Mouse (Mus musculus): Measurements from ENCODE around the gene Pmpcb. TPM values are rescaled to one million over a fixed set of nuclear protein-coding genes. Genes with fewer than 3 reads are reported as not detected.

Pmpcb gene
- polyA plus RNA-seq, 1 experiment from 2014 or later: 88.4 TPM

DNA sequence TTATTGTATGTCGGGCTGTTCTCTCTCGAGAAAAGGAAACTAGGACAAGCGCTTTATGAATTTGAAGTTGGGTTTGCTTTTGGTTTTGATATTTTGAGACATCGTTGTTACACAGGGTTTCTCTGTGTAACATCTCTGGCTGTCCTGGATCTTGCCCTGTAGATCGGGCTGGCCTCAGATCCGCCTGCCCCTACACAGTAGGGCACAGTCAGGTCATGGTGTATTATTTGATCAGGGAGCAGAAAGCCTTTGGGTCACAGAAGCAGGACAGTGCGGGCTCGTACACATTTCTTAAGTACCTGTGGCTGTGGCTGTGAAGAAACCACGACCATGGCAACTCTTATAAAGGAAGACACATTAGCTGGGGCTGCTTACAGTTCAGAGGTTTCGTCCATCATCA, 679 bp downstream of the Pmpcb start:
- WGBS: 32% methylated on average over 10 of the region's 10 CpGs
- no peak overlapping the region for H3K27ac ChIP-seq (replicated peaks; ENCODE audit: low read depth, low read length)
- H3K9me3 ChIP-seq (ENCODE audit: control insufficient read depth, low read length): no peaks in the 10 kb centered on the region
- no peak for ATAC-seq (ENCODE audit: low FRiP score, low TSS enrichment)
- peak overlapping the region; percentile 97 for H3K4me3 ChIP-seq (replicated peaks; ENCODE audit: low read depth, low read length)
- H3K27me3 ChIP-seq (ENCODE audit: control insufficient read depth, insufficient read depth, low read length): no peaks in the 10 kb centered on the region
- peaks cover 16% of the 10 kb centered on the region for H3K4me1 ChIP-seq (ENCODE audit: control insufficient read depth, insufficient read depth, low read length)
- DNase-seq: no peak
- H3K4me2 ChIP-seq (ENCODE audit: low read length): peak overlapping the region; percentile 79
- H3K9ac ChIP-seq (replicated peaks; ENCODE audit: low read length): peak overlapping the region; percentile 90
- peaks cover 37% of the 10 kb centered on the region for H3K36me3 ChIP-seq (ENCODE audit: control insufficient read depth, insufficient read depth, low read length)

DNA sequence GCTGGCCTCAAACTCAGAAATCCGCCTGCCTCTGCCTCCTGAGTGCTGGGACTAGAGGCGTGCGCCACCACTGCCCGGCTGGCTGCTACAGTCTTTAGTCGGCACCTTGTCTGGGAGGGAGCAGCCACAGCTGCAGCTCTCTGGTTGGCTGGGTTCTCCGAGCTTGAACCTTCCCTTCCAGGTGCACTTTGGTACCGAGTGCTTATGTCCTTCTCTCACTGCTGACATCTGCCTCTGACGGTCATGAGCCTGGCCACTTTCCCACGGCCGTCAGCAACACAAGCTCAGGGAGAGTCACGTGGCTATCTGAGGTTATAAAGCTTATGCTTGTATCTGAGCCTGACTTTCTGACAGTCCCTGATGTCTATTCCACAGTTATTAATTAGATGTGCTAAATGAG, 2.2 kb downstream of the Pmpcb start:
- Histone ChIP-seq H3K4me2 (ENCODE audit: low read length) (no peak overlapping the region), H3K36me3 (ENCODE audit: control insufficient read depth, insufficient read depth, low read length) (peaks cover 52% of the 10 kb centered on the region), H3K27me3 (ENCODE audit: control insufficient read depth, insufficient read depth, low read length) (no peaks in the 10 kb centered on the region), H3K9me3 (ENCODE audit: control insufficient read depth, low read length) (no peaks in the 10 kb centered on the region), H3K27ac (replicated peaks; ENCODE audit: low read depth, low read length) (no peak overlapping the region), H3K4me1 (ENCODE audit: control insufficient read depth, insufficient read depth, low read length) (peaks cover 9% of the 10 kb centered on the region), H3K4me3 (replicated peaks; ENCODE audit: low read depth, low read length) (no peak overlapping the region), H3K9ac (replicated peaks; ENCODE audit: low read length) (no peak overlapping the region)
- WGBS: 92% methylated on average over 11 of the region's 11 CpGs
- no peak for ATAC-seq (ENCODE audit: low FRiP score, low TSS enrichment)
- no peak for DNase-seq

DNA sequence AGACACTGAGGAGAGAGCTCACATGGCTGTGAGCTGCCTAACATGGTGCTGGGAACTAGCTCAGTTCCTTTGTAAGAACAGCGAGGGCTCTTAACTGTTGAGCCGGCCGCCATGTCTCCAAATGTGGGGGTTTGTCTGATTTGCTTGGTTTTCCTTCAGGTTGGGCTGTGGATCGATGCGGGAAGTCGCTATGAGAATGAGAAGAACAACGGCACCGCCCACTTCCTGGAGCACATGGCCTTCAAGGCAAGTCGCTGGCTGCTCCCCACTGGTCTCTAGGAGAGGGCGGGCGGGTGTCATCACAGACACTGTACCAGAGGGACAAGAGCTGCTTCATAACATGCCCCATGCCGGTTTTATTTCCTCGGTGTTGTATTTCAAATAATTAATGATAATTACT, 2.9 kb downstream of the Pmpcb start:
- no peak for ATAC-seq (ENCODE audit: low FRiP score, low TSS enrichment)
- Histone ChIP-seq H3K4me2 (ENCODE audit: low read length) (no peak overlapping the region), H3K9me3 (ENCODE audit: control insufficient read depth, low read length) (no peaks in the 10 kb centered on the region), H3K4me3 (replicated peaks; ENCODE audit: low read depth, low read length) (no peak overlapping the region), H3K36me3 (ENCODE audit: control insufficient read depth, insufficient read depth, low read length) (peaks cover 59% of the 10 kb centered on the region), H3K4me1 (ENCODE audit: control insufficient read depth, insufficient read depth, low read length) (peaks cover 9% of the 10 kb centered on the region), H3K27ac (replicated peaks; ENCODE audit: low read depth, low read length) (no peak overlapping the region), H3K9ac (replicated peaks; ENCODE audit: low read length) (no peak overlapping the region), H3K27me3 (ENCODE audit: control insufficient read depth, insufficient read depth, low read length) (no peaks in the 10 kb centered on the region)
- 92% methylated on average over 13 of the region's 13 CpGs for WGBS
- DNase-seq: no peak

DNA sequence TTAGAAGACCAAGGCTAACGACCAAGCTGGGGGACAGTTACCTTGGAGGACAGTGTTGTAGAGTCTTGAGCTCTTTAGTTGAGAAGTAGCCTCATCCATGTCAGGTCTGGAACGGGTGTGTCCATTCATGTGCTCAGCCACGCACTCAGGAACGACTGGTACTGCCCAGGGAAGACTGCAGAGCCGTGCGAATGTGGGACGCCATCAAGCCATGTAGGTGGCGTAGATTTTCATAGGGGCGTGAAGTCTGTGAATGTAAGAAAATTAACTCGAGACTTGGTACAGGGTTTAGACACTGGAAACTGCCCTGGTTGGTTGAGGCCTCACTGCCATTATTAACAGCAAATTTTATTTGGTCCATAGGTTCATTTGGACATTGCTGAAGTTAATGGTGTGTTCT, 6.7 kb downstream of the Pmpcb start:
- Histone ChIP-seq H3K4me2 (ENCODE audit: low read length) (no peak overlapping the region), H3K27ac (replicated peaks; ENCODE audit: low read depth, low read length) (no peak overlapping the region), H3K27me3 (ENCODE audit: control insufficient read depth, insufficient read depth, low read length) (no peaks in the 10 kb centered on the region), H3K9me3 (ENCODE audit: control insufficient read depth, low read length) (no peaks in the 10 kb centered on the region), H3K4me1 (ENCODE audit: control insufficient read depth, insufficient read depth, low read length) (no peaks in the 10 kb centered on the region), H3K9ac (replicated peaks; ENCODE audit: low read length) (no peak overlapping the region), H3K4me3 (replicated peaks; ENCODE audit: low read depth, low read length) (no peak overlapping the region), H3K36me3 (ENCODE audit: control insufficient read depth, insufficient read depth, low read length) (peaks cover 96% of the 10 kb centered on the region)
- 95% methylated on average over 10 of the region's 10 CpGs for WGBS
- ATAC-seq (ENCODE audit: low FRiP score, low TSS enrichment): no peak
- no peak for DNase-seq

DNA sequence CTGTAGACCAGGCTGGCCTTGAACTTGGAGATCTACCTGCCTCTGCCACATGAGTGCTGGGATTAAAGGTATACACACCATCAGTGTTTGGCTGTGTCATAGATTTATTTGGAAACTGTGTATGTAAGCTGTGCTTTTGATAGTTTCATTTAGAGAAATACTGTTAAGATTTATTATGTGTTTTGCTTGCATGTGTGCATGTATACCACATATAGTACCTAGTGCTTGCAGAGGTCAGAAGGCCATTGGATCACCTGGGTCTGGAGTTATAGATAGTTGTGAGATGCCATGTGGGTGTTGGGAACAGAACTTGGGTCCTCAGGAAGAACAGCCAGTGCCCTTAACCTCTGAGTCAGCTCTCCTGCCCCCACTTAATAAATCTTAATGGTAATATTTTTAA, 7.7 kb downstream of the Pmpcb start:
- H3K36me3 ChIP-seq (ENCODE audit: control insufficient read depth, insufficient read depth, low read length): peaks cover 96% of the 10 kb centered on the region
- no peaks in the 10 kb centered on the region for H3K4me1 ChIP-seq (ENCODE audit: control insufficient read depth, insufficient read depth, low read length)
- no peaks in the 10 kb centered on the region for H3K27me3 ChIP-seq (ENCODE audit: control insufficient read depth, insufficient read depth, low read length)
- H3K27ac ChIP-seq (replicated peaks; ENCODE audit: low read depth, low read length): no peak overlapping the region
- H3K4me2 ChIP-seq (ENCODE audit: low read length): no peak overlapping the region
- H3K9ac ChIP-seq (replicated peaks; ENCODE audit: low read length): no peak overlapping the region
- ATAC-seq (ENCODE audit: low FRiP score, low TSS enrichment) (no peak), DNase-seq (no peak)
- H3K4me3 ChIP-seq (replicated peaks; ENCODE audit: low read depth, low read length): no peak overlapping the region
- H3K9me3 ChIP-seq (ENCODE audit: control insufficient read depth, low read length): no peaks in the 10 kb centered on the region

DNA sequence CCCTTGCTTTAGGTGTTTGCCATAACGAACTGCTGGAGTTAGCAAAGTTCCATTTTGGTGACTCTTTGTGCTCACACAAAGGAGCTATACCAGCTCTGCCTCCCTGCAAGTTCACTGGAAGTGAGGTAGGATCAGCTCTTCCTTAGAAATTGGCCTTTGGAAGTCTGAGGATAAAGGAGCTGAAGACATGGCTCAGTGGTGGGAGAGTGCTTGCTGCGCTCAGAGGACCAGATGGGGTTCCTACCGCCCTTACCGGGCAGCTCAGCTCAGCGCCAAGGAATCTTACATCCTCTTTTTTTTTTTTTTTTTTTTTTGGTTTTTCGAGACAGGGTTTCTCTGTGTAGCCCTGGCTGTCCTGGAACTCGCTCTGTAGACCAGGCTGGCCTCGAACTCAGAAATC, 9.0 kb downstream of the Pmpcb start:
- no peak for ATAC-seq (ENCODE audit: low FRiP score, low TSS enrichment)
- no peak overlapping the region for H3K27ac ChIP-seq (replicated peaks; ENCODE audit: low read depth, low read length)
- H3K9ac ChIP-seq (replicated peaks; ENCODE audit: low read length): no peak overlapping the region
- H3K4me3 ChIP-seq (replicated peaks; ENCODE audit: low read depth, low read length): no peak overlapping the region
- H3K36me3 ChIP-seq (ENCODE audit: control insufficient read depth, insufficient read depth, low read length): peaks cover 94% of the 10 kb centered on the region
- whole genome bisulfite sequencing: 96% methylated on average over 6 of the region's 8 CpGs
- H3K4me1 ChIP-seq (ENCODE audit: control insufficient read depth, insufficient read depth, low read length): no peaks in the 10 kb centered on the region
- no peak overlapping the region for H3K4me2 ChIP-seq (ENCODE audit: low read length)
- H3K9me3 ChIP-seq (ENCODE audit: control insufficient read depth, low read length): no peaks in the 10 kb centered on the region
- DNase-seq: no peak
- H3K27me3 ChIP-seq (ENCODE audit: control insufficient read depth, insufficient read depth, low read length): no peaks in the 10 kb centered on the region

DNA sequence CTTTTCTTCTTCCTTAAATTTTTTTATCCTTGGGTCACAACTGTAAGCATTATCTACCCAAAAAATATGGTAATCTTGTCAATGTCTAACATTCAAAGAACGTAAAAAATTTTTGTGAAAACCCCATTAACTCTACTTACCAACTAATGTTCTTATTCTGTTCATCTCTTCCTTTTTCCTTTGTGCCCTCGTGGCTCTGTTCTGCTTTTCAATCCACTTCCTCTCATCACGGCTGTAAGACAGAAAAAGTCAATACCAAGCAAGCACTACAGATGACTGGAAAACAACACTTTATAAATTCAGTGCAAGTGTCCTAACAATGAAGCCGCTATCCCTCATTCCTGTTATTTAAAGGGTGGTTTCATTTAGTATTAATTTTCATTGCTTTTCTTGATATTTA, 31.6 kb downstream of the Pmpcb start:
- Histone ChIP-seq H3K4me2 (ENCODE audit: low read length) (no peak overlapping the region), H3K4me3 (replicated peaks; ENCODE audit: low read depth, low read length) (no peak overlapping the region), H3K9ac (replicated peaks; ENCODE audit: low read length) (no peak overlapping the region), H3K27me3 (ENCODE audit: control insufficient read depth, insufficient read depth, low read length) (no peaks in the 10 kb centered on the region), H3K27ac (replicated peaks; ENCODE audit: low read depth, low read length) (no peak overlapping the region), H3K4me1 (ENCODE audit: control insufficient read depth, insufficient read depth, low read length) (no peaks in the 10 kb centered on the region), H3K9me3 (ENCODE audit: control insufficient read depth, low read length) (no peaks in the 10 kb centered on the region), H3K36me3 (ENCODE audit: control insufficient read depth, insufficient read depth, low read length) (peaks cover 70% of the 10 kb centered on the region)
- 94% methylated on average over 4 of the region's 4 CpGs for WGBS
- no peak for DNase-seq
- no peak for ATAC-seq (ENCODE audit: low FRiP score, low TSS enrichment)

DNA sequence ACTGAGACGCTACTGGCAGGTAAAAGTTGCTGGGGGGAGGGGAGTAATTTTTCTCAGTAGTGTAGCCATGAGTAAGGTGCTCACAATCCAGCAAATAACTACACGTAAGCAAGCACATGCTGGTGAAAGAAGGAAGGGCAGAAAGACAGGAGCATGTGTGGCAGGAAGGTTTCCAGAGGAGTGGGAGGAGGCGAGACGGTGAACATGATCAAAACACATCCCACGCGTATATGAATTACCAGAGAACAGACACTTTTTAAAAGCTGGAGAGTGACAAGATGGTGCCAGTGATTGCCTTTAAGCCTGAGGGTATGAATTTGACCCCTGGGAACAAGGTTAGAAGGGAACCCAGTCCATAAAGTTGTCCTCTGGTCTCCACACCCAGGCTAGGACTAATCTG, 32.9 kb downstream of the Pmpcb start:
- Histone ChIP-seq H3K9ac (replicated peaks; ENCODE audit: low read length) (no peak overlapping the region), H3K27ac (replicated peaks; ENCODE audit: low read depth, low read length) (no peak overlapping the region), H3K27me3 (ENCODE audit: control insufficient read depth, insufficient read depth, low read length) (no peaks in the 10 kb centered on the region), H3K4me1 (ENCODE audit: control insufficient read depth, insufficient read depth, low read length) (no peaks in the 10 kb centered on the region), H3K36me3 (ENCODE audit: control insufficient read depth, insufficient read depth, low read length) (peaks cover 70% of the 10 kb centered on the region), H3K4me2 (ENCODE audit: low read length) (no peak overlapping the region), H3K4me3 (replicated peaks; ENCODE audit: low read depth, low read length) (no peak overlapping the region), H3K9me3 (ENCODE audit: control insufficient read depth, low read length) (no peaks in the 10 kb centered on the region)
- WGBS: 96% methylated on average over 6 of the region's 6 CpGs
- ATAC-seq (ENCODE audit: low FRiP score, low TSS enrichment): no peak
- DNase-seq: no peak

DNA sequence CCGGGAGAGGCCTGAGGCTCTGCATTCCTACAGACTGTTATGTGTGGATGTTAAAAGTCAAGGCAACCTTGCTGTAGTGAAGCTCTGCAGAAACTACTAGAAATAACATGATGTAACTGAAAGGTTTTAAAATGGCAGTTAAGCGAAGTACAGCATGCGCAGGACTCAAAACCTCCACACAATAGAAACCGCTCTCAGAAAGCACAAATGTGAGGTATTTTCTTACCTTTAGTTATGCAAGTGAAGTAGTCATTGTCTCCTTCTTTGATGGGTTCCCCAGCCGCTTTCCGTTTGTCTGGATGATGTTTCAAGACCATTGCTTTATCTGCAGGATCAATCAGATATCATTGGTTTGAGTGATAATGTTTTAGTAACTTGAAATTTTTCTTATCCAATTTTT, 39.5 kb downstream of the Pmpcb start:
- H3K27ac ChIP-seq (replicated peaks; ENCODE audit: low read depth, low read length): no peak overlapping the region
- no peaks in the 10 kb centered on the region for H3K27me3 ChIP-seq (ENCODE audit: control insufficient read depth, insufficient read depth, low read length)
- H3K9me3 ChIP-seq (ENCODE audit: control insufficient read depth, low read length): no peaks in the 10 kb centered on the region
- H3K4me2 ChIP-seq (ENCODE audit: low read length): no peak overlapping the region
- peaks cover 77% of the 10 kb centered on the region for H3K36me3 ChIP-seq (ENCODE audit: control insufficient read depth, insufficient read depth, low read length)
- no peaks in the 10 kb centered on the region for H3K4me1 ChIP-seq (ENCODE audit: control insufficient read depth, insufficient read depth, low read length)
- DNase-seq (no peak), ATAC-seq (ENCODE audit: low FRiP score, low TSS enrichment) (no peak)
- WGBS: 96% methylated on average over 6 of the region's 6 CpGs
- no peak overlapping the region for H3K9ac ChIP-seq (replicated peaks; ENCODE audit: low read length)
- H3K4me3 ChIP-seq (replicated peaks; ENCODE audit: low read depth, low read length): no peak overlapping the region
